Mouse (Mus musculus) lung, postnatal 0 days (tissue): Measurements from ENCODE around the gene 6030458C11Rik. TPM values are rescaled to one million over a fixed set of nuclear protein-coding genes. Genes with fewer than 3 reads are reported as not detected.

Experiments used
- ATAC-seq: fragments of 200-750 bp; cut with Nextera tagmentation; 2 replicates; pipeline ENCODE4 v1.8.0; 2017; ENCODE audit warnings: moderate library complexity
- DNase-seq: peaks from one replicate; pipeline ENCODE4 v3.0.0-alpha.2; 2016; ENCODE audit warnings: low spot score
- H3K27ac ChIP-seq: fragments of 300-500 bp; sonication (generic); 2 replicates; pipeline ENCODE4 v1.5.1; 2014; ENCODE audit warnings: antibody characterized with exemption, mild to moderate bottlenecking, low read length, mixed read lengths
- H3K27me3 ChIP-seq: fragments of 300-500 bp; sonication (generic); replicated peaks from 2 replicates; pipeline ENCODE4 v1.6.1; 2014; ENCODE audit warnings: low read length, mixed read lengths; ENCODE audit not compliant: insufficient read depth
- H3K36me3 ChIP-seq: fragments of 300-500 bp; sonication (generic); 2 replicates; pipeline ENCODE4 v1.6.1; 2014; ENCODE audit warnings: low read length, mixed read lengths; ENCODE audit not compliant: insufficient read depth
- H3K4me1 ChIP-seq: fragments of 300-500 bp; sonication (generic); 2 replicates; pipeline ENCODE4 v1.6.1; 2014; ENCODE audit warnings: antibody characterized with exemption, low read depth, low read length, mixed read lengths; ENCODE audit not compliant: insufficient read depth
- H3K4me2 ChIP-seq: fragments of 300-500 bp; sonication (generic); replicated peaks from 2 replicates; pipeline ENCODE4 v1.6.1; 2014; ENCODE audit warnings: low read depth, mild to moderate bottlenecking, low read length, moderate library complexity, mixed read lengths
- H3K4me3 ChIP-seq: fragments of 300-500 bp; sonication (generic); 2 replicates; pipeline ENCODE4 v1.5.1; 2014; ENCODE audit warnings: low read depth, low read length
- H3K9ac ChIP-seq: fragments of 300-500 bp; sonication (generic); replicated peaks from 2 replicates; pipeline ENCODE4 v1.6.1; 2014; ENCODE audit warnings: low read depth, mild to moderate bottlenecking
- H3K9me3 ChIP-seq: fragments of 300-500 bp; sonication (generic); 2 replicates; pipeline ENCODE4 v1.6.1; 2016; ENCODE audit warnings: low read length, mixed read lengths
- CTCF ChIP-seq: IDR thresholded peaks from 2 replicates; pipeline ENCODE4 v1.5.1; 2016; ENCODE audit warnings: antibody characterized with exemption, mild to moderate bottlenecking
- EP300 ChIP-seq: IDR thresholded peaks from 2 replicates; pipeline ENCODE4 v1.6.1; 2016; ENCODE audit warnings: antibody characterized with exemption, mild to moderate bottlenecking, control low read depth
- WGBS: fragments of 180-500 bp; shearing (Covaris S2); extraction: QIAGEN DNeasy Blood & Tissue Kit; methylation state at CpG from one replicate; pipeline ENCODE4 v1.1.7; 2014; 5-methylcytosine and 5-hydroxymethylcytosine counted together
- polyA plus RNA-seq: library from polyadenylated mRNA; unstranded; fragments of >200 nt; fragmentation: Nextera tagmentation; extraction: Ambion mirVana; gene quantifications from 2 replicates; pipeline ENCODE4 v1.2.1, GENCODE M21; 2015

6030458C11Rik gene
- polyA plus RNA-seq, 1 experiment from 2014 or later = 17.4 TPM

- ATAC-seq (no peak), DNase-seq (no peak)
- Histone ChIP-seq H3K27ac (no peak overlapping the region), H3K9ac (peak overlapping the region; percentile 63), H3K4me2 (peak overlapping the region; percentile 85), H3K36me3 (peaks cover 8% of the 10 kb centered on the region; the same call in 1 of the 2 replicates), H3K4me1 (no peaks in the 10 kb centered on the region), H3K27me3 (no peaks in the 10 kb centered on the region), H3K4me3 (peak overlapping the region; percentile 64), H3K9me3 (no peaks in the 10 kb centered on the region)
- 66% methylated on average over 2 of the region's 2 CpGs for WGBS
- TF ChIP-seq EP300 (no peak), CTCF (no peak)
Measured at GRCm38 (mm10) chr15:12823455-12824119, 862 bp downstream of the 6030458C11Rik start.

GRCm38 (mm10) chr15:12822416-12823395 lies 1.7 kb downstream of the 6030458C11Rik start:
- WGBS = 77% methylated on average over 9 of the region's 9 CpGs

GRCm38 (mm10) chr15:12817592-12817991 lies 6.9 kb downstream of the 6030458C11Rik start:
- DNase-seq (no peak), ATAC-seq (no peak)
- no peak for TF ChIP-seq CTCF
- no peak for TF ChIP-seq EP300
- H3K4me3 ChIP-seq = no peak overlapping the region
- H3K4me1 ChIP-seq = no peaks in the 10 kb centered on the region
- H3K27me3 ChIP-seq = no peaks in the 10 kb centered on the region
- H3K4me2 ChIP-seq = no peak overlapping the region
- 88% methylated on average over 8 of the region's 8 CpGs for WGBS
- no peak overlapping the region for H3K9ac ChIP-seq
- H3K9me3 ChIP-seq = no peaks in the 10 kb centered on the region
- peaks cover 27% of the 10 kb centered on the region; the same call in 1 of the 2 replicates for H3K36me3 ChIP-seq
- H3K27ac ChIP-seq = no peak overlapping the region

More at GRCm38 (mm10) chr15:12822416-12823395, 1.7 kb downstream of the 6030458C11Rik start:
- H3K4me2 ChIP-seq = no peak overlapping the region
- H3K27ac ChIP-seq = no peak overlapping the region
- no peaks in the 10 kb centered on the region for H3K4me1 ChIP-seq
- TF ChIP-seq CTCF (no peak), EP300 (no peak)
- H3K9ac ChIP-seq = no peak overlapping the region
- peaks cover 16% of the 10 kb centered on the region; the same call in 1 of the 2 replicates for H3K36me3 ChIP-seq
- no peak for DNase-seq
- no peak overlapping the region for H3K4me3 ChIP-seq
- no peak for ATAC-seq
- no peaks in the 10 kb centered on the region for H3K9me3 ChIP-seq
- no peaks in the 10 kb centered on the region for H3K27me3 ChIP-seq

- Histone ChIP-seq H3K9ac (no peak overlapping the region), H3K27ac (no peak overlapping the region), H3K27me3 (no peaks in the 10 kb centered on the region), H3K36me3 (peaks cover 25% of the 10 kb centered on the region), H3K4me3 (no peak overlapping the region), H3K9me3 (no peaks in the 10 kb centered on the region), H3K4me1 (no peaks in the 10 kb centered on the region), H3K4me2 (no peak overlapping the region)
- ATAC-seq (no peak), DNase-seq (no peak)
- no peak for TF ChIP-seq EP300
- TF ChIP-seq CTCF = no peak
- 94% methylated on average over 11 of the region's 11 CpGs for whole genome bisulfite sequencing
Measured at GRCm38 (mm10) chr15:12812646-12813045, 11.8 kb downstream of the 6030458C11Rik start.

GRCm38 (mm10) chr15:12809305-12809704 lies 15.1 kb downstream of the 6030458C11Rik start:
- 80% methylated on average over 6 of the region's 6 CpGs for WGBS
- H3K27me3 ChIP-seq = no peaks in the 10 kb centered on the region
- no peak for ATAC-seq

GRCm38 (mm10) chr15:12807088-12807487 lies 17.4 kb downstream of the 6030458C11Rik start:
- H3K4me3 ChIP-seq = no peak overlapping the region
- H3K9me3 ChIP-seq = no peaks in the 10 kb centered on the region
- H3K36me3 ChIP-seq = peaks cover 12% of the 10 kb centered on the region; the same call in 1 of the 2 replicates
- no peak overlapping the region for H3K4me2 ChIP-seq
- no peak overlapping the region for H3K9ac ChIP-seq
- H3K4me1 ChIP-seq = no peaks in the 10 kb centered on the region
- 91% methylated on average over 10 of the region's 10 CpGs for WGBS
- H3K27ac ChIP-seq = no peak overlapping the region
- ATAC-seq (no peak), DNase-seq (no peak)
- no peak for TF ChIP-seq CTCF
- H3K27me3 ChIP-seq = no peaks in the 10 kb centered on the region

More at GRCm38 (mm10) chr15:12809305-12809704, 15.1 kb downstream of the 6030458C11Rik start:
- peaks cover 22% of the 10 kb centered on the region for H3K36me3 ChIP-seq
- no peak overlapping the region for H3K27ac ChIP-seq
- H3K4me1 ChIP-seq = no peaks in the 10 kb centered on the region
- no peak for DNase-seq
- no peaks in the 10 kb centered on the region for H3K9me3 ChIP-seq
- H3K4me3 ChIP-seq = no peak overlapping the region
- H3K4me2 ChIP-seq = no peak overlapping the region
- no peak for TF ChIP-seq CTCF
- no peak for TF ChIP-seq EP300
- no peak overlapping the region for H3K9ac ChIP-seq
